Mouse (Mus musculus): ENCODE measurements around the gene Ptprk. TPM values are rescaled to one million over a fixed set of nuclear protein-coding genes. Genes with fewer than 3 reads are reported as not detected.

Gene Ptprk
- polyA plus RNA-seq, 1 experiment from 2014 or later, result 29.4 TPM

DNA sequence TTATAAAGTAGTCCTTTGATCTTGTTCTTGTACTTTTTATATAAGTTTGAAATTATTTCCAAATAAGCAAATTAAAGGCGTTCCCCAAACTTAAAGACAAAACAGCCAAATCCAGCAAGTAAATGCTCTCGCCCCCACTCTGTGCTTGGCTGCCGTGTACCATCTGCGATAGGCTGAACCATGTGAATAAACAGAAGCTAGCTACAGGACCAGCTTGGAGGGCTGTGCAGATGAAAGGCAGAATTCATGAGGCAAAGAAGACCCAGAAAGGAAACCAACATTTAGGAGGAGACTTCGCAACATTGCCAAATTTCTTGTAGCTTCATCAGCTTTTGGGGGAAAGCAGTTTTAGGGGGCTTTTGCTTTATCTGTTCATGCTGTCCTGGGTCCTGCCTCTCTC, 53.4 kb downstream of the Ptprk start:
- H3K4me1 ChIP-seq (ENCODE audit: control insufficient read depth, insufficient read depth, low read depth, low read length), result no peaks in the 10 kb centered on the region; the same call in 1 of the 2 replicates
- no peak overlapping the region for H3K4me3 ChIP-seq (ENCODE audit: low read length)
- no peak overlapping the region for H3K4me2 ChIP-seq (ENCODE audit: low read length)
- no peak overlapping the region for H3K27ac ChIP-seq (ENCODE audit: low read depth, low read length)
- no peaks in the 10 kb centered on the region for H3K36me3 ChIP-seq (ENCODE audit: control insufficient read depth, insufficient read depth, low read length)
- no peak overlapping the region for H3K9ac ChIP-seq (ENCODE audit: low read depth, low read length)
- H3K27me3 ChIP-seq (replicated peaks; ENCODE audit: control insufficient read depth, insufficient read depth, low read length), result no peaks in the 10 kb centered on the region
- H3K9me3 ChIP-seq (ENCODE audit: control insufficient read depth, low read length), result no peaks in the 10 kb centered on the region
- no peak for ATAC-seq
- 75% methylated on average over 5 of the region's 5 CpGs for WGBS

DNA sequence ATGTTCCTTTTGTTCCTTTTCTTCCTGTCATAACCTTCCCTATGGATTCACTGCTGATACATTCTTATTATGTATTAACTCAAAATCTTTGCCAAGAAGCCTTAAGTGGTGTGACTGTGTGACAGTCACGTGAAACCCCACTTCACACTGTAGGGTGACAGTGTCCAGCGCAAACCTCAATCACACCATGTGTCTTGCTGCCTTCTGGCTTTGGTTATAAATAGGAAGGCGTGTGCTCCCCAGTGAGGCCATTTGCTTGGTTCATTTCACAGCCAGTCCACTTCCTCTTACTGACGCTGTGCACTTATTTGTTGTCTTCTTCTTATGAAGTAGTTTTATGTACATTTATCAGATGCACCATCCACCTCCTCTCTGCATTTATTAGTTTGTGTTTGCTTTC, 53.8 kb downstream of the Ptprk start:
- Histone ChIP-seq H3K4me1 (ENCODE audit: control insufficient read depth, insufficient read depth, low read depth, low read length) (no peaks in the 10 kb centered on the region; the same call in 1 of the 2 replicates), H3K4me3 (ENCODE audit: low read length) (no peak overlapping the region), H3K9ac (ENCODE audit: low read depth, low read length) (no peak overlapping the region), H3K27me3 (replicated peaks; ENCODE audit: control insufficient read depth, insufficient read depth, low read length) (no peaks in the 10 kb centered on the region), H3K9me3 (ENCODE audit: control insufficient read depth, low read length) (no peaks in the 10 kb centered on the region), H3K27ac (ENCODE audit: low read depth, low read length) (no peak overlapping the region), H3K36me3 (ENCODE audit: control insufficient read depth, insufficient read depth, low read length) (no peaks in the 10 kb centered on the region), H3K4me2 (ENCODE audit: low read length) (no peak overlapping the region)
- ATAC-seq, result no peak
- 55% methylated on average over 4 of the region's 4 CpGs for WGBS

DNA sequence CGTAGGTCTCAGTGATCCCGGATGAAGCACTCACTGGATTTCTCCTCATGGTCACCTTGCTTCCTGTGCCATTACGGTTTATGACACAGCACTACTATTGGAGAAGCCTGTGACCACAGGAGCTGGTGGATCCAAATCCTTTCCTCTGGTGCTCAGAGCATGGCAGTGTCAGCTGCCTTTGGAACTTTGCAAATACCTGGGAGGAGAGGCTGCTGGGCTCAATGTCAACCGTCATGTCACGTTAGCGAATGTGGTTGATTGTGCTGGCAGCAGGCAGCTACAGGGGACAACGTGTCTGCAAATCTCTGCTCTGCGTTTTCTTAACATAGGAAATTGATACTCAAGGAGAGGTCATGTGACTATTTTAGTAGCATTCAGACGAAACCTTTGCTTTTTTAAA, 55.8 kb downstream of the Ptprk start:
- H3K9ac ChIP-seq (ENCODE audit: low read depth, low read length), result no peak overlapping the region
- H3K4me2 ChIP-seq (ENCODE audit: low read length), result no peak overlapping the region
- H3K27ac ChIP-seq (ENCODE audit: low read depth, low read length), result no peak overlapping the region
- 85% methylated on average over 9 of the region's 9 CpGs for WGBS
- no peaks in the 10 kb centered on the region for H3K27me3 ChIP-seq (replicated peaks; ENCODE audit: control insufficient read depth, insufficient read depth, low read length)
- no peaks in the 10 kb centered on the region for H3K36me3 ChIP-seq (ENCODE audit: control insufficient read depth, insufficient read depth, low read length)
- H3K4me1 ChIP-seq (ENCODE audit: control insufficient read depth, insufficient read depth, low read depth, low read length), result no peaks in the 10 kb centered on the region; the same call in 1 of the 2 replicates
- no peak for ATAC-seq
- H3K4me3 ChIP-seq (ENCODE audit: low read length), result no peak overlapping the region
- H3K9me3 ChIP-seq (ENCODE audit: control insufficient read depth, low read length), result no peaks in the 10 kb centered on the region

DNA sequence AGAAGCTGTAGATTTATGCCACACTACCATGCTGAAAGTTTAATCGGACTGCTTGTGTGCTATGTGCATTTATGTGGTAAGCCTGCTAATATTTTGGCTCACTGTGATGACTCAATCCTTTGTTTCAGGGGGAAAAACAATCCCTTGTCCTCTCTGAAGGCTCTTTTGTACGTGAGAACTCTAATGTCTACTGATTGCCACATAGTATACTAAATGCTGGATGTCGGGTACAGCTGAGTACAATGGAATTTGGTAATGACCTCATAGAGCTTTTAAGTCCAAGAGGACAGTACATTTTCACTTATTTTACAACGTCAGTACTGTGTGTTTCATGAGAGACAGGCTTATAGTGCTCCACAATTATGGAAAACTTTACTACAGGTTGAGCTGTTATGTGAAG, 59.1 kb downstream of the Ptprk start:
- H3K27me3 ChIP-seq (replicated peaks; ENCODE audit: control insufficient read depth, insufficient read depth, low read length), result no peaks in the 10 kb centered on the region
- no peak overlapping the region for H3K4me3 ChIP-seq (ENCODE audit: low read length)
- H3K9ac ChIP-seq (ENCODE audit: low read depth, low read length), result no peak overlapping the region
- H3K4me2 ChIP-seq (ENCODE audit: low read length), result no peak overlapping the region
- no peak for ATAC-seq
- no peaks in the 10 kb centered on the region; the same call in 1 of the 2 replicates for H3K4me1 ChIP-seq (ENCODE audit: control insufficient read depth, insufficient read depth, low read depth, low read length)
- 89% methylated on average over 4 of the region's 4 CpGs for WGBS
- no peaks in the 10 kb centered on the region for H3K9me3 ChIP-seq (ENCODE audit: control insufficient read depth, low read length)
- no peaks in the 10 kb centered on the region for H3K36me3 ChIP-seq (ENCODE audit: control insufficient read depth, insufficient read depth, low read length)
- H3K27ac ChIP-seq (ENCODE audit: low read depth, low read length), result no peak overlapping the region

DNA sequence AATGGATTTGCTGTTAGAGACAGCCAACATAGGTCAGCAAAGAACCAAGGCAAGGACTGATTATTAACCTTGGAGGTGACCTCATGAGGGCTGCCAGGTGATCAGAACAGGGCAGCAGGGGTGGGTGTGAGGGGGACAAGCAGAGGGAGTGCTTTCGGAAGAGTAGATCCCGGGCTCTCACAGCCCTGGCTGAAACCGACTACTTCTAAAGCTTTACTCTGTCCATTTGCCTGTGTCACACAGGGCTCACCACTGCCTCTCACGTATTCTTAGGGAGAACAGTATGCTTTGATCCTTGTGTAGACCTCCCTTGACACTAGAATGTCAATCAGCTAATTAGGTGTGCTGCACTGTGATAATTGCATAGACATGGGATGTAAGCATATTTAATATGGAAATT, 63.8 kb downstream of the Ptprk start:
- Histone ChIP-seq H3K36me3 (ENCODE audit: control insufficient read depth, insufficient read depth, low read length) (no peaks in the 10 kb centered on the region), H3K27me3 (replicated peaks; ENCODE audit: control insufficient read depth, insufficient read depth, low read length) (no peaks in the 10 kb centered on the region), H3K27ac (ENCODE audit: low read depth, low read length) (no peak overlapping the region), H3K9me3 (ENCODE audit: control insufficient read depth, low read length) (no peaks in the 10 kb centered on the region), H3K4me1 (ENCODE audit: control insufficient read depth, insufficient read depth, low read depth, low read length) (no peaks in the 10 kb centered on the region), H3K4me3 (ENCODE audit: low read length) (no peak overlapping the region), H3K9ac (ENCODE audit: low read depth, low read length) (no peak overlapping the region), H3K4me2 (ENCODE audit: low read length) (no peak overlapping the region)
- ATAC-seq, result no peak
- WGBS, result 76% methylated on average over 4 of the region's 4 CpGs

DNA sequence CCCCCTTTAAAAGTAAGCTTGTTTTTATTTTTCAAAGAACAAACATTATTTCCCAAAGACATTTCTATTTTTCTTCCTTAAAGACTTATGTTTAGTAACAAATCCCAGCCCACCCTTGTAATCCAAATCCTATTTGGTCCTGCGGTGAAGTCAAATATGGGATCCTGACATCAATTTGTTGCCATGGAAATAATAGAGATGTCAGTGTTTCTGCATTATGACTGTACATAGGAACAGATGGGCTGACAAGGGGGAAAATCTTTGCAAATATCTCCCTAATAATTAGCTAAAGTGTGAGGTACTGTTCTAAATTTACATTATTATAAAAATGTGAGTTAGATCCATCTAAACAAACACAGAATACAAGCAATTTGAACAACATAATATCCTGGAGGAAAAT, 69.8 kb downstream of the Ptprk start:
- no peaks in the 10 kb centered on the region for H3K4me1 ChIP-seq (ENCODE audit: control insufficient read depth, insufficient read depth, low read depth, low read length)
- no peaks in the 10 kb centered on the region for H3K36me3 ChIP-seq (ENCODE audit: control insufficient read depth, insufficient read depth, low read length)
- no peak for ATAC-seq
- no peaks in the 10 kb centered on the region for H3K9me3 ChIP-seq (ENCODE audit: control insufficient read depth, low read length)
- no peak overlapping the region for H3K4me3 ChIP-seq (ENCODE audit: low read length)
- H3K4me2 ChIP-seq (ENCODE audit: low read length), result no peak overlapping the region
- no peaks in the 10 kb centered on the region for H3K27me3 ChIP-seq (replicated peaks; ENCODE audit: control insufficient read depth, insufficient read depth, low read length)
- H3K27ac ChIP-seq (ENCODE audit: low read depth, low read length), result no peak overlapping the region
- WGBS, result 26% methylated on average over 1 of the region's 1 CpGs
- H3K9ac ChIP-seq (ENCODE audit: low read depth, low read length), result no peak overlapping the region

DNA sequence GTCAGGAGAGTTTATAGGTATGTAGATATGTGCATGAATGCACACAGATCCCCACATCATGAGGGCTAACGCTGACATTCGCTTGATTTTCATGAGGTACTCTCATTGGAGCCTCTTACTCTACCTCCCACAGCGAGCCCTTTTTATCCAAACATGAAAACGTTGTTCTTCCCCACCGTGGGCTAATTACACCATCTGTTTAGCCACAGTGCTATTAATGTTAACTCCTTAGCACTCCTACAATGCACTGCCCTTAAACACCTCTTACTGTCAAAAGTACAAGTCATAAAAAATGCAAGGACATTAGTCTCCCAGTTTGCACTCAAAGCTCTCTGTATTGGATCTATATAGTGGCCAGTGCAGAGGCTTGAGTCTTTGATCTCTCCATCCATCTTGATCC, 70.7 kb downstream of the Ptprk start:
- WGBS, result 35% methylated on average over 5 of the region's 5 CpGs
- peak; percentile 72 for ATAC-seq
- no peak overlapping the region for H3K4me3 ChIP-seq (ENCODE audit: low read length)
- no peaks in the 10 kb centered on the region for H3K9me3 ChIP-seq (ENCODE audit: control insufficient read depth, low read length)
- H3K27me3 ChIP-seq (replicated peaks; ENCODE audit: control insufficient read depth, insufficient read depth, low read length), result no peaks in the 10 kb centered on the region
- no peak overlapping the region for H3K4me2 ChIP-seq (ENCODE audit: low read length)
- no peaks in the 10 kb centered on the region for H3K4me1 ChIP-seq (ENCODE audit: control insufficient read depth, insufficient read depth, low read depth, low read length)
- no peaks in the 10 kb centered on the region for H3K36me3 ChIP-seq (ENCODE audit: control insufficient read depth, insufficient read depth, low read length)
- H3K27ac ChIP-seq (ENCODE audit: low read depth, low read length), result 0 out of 2 replicates have a peak overlapping the region, but pooled peaks have one; percentile 12
- H3K9ac ChIP-seq (ENCODE audit: low read depth, low read length), result no peak overlapping the region

DNA sequence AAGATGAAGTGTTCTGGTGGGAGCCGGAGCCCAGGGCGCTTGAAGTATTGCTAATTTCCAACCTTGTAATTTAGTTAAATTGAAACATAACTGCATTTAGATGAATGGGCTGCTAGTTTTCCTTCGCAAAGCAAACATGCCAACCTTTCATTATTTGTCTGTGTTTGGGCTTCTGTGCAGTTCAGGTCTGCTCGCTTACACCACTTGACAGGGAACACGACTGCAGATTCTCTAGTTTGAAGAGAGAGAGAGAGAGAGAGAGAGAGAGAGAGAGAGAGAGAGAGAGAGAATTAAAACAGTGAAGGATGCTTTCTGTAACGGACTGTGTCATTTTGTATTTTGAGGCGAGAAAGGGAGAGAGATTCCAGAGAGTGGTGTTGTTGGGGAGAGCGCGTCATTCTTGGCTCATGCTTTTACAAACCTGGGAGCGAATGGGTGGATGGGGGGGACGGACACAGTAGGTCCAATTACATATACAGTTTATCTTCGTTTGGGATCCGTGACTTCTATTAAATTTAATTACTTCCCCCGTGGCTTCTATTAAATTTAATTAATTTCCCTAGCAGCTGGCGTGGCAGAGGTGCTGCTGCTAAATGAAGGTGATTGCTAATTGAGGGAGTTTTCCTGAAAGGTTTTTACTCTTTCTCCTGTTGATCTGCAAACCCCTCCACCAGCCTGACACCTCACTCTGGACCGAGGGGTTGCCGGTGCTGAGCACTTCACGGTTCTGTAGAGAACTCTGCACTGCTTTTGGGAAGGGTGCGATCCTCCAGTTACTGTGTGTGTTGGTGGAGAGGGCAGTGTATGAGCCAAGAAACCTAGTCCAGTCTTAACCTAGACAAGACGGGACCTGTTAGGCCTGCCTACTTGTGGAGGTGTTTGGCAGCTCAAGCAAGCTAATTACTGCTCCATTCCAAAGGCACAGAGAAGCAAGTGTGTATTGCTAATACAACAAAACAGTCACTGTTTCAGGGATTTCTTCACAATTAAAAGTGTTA, 81.4 kb downstream of the Ptprk start:
- Histone ChIP-seq H3K4me3 (ENCODE audit: low read length) (0 out of 2 replicates have a peak overlapping the region, but pooled peaks have one; percentile 8), H3K4me1 (ENCODE audit: control insufficient read depth, insufficient read depth, low read depth, low read length) (peaks cover 12% of the 10 kb centered on the region), H3K36me3 (ENCODE audit: control insufficient read depth, insufficient read depth, low read length) (no peaks in the 10 kb centered on the region), H3K27ac (ENCODE audit: low read depth, low read length) (0 out of 2 replicates have a peak overlapping the region, but pooled peaks have one; percentile 8), H3K4me2 (ENCODE audit: low read length) (peak overlapping the region; percentile 41), H3K9me3 (ENCODE audit: control insufficient read depth, low read length) (no peaks in the 10 kb centered on the region), H3K27me3 (replicated peaks; ENCODE audit: control insufficient read depth, insufficient read depth, low read length) (no peaks in the 10 kb centered on the region), H3K9ac (ENCODE audit: low read depth, low read length) (peak overlapping the region; percentile 23)
- 42% methylated on average over 20 of the region's 20 CpGs for WGBS
- peak; percentile 81 for ATAC-seq

DNA sequence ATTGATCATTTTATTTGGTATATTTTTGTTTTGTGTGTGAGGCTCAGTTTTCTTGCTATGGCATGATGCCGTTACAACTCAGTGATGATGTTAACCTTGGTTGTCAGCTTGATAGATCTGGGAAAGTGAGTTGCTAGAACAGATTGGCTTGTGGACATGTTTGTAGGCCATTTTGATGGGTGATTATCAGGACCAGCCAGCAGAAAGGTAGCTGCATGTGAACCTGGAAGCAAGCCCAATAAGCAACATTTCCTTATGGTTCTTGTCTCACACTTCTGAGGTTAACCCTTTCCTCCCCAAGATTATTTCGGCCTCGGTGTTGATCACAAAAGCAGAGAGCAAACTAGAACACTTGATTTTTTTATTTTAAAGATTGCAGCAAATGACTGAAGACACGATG, 85.1 kb downstream of the Ptprk start:
- no peak overlapping the region for H3K4me3 ChIP-seq (ENCODE audit: low read length)
- H3K36me3 ChIP-seq (ENCODE audit: control insufficient read depth, insufficient read depth, low read length), result no peaks in the 10 kb centered on the region
- no peak overlapping the region for H3K4me2 ChIP-seq (ENCODE audit: low read length)
- no peak for ATAC-seq
- H3K9me3 ChIP-seq (ENCODE audit: control insufficient read depth, low read length), result no peaks in the 10 kb centered on the region
- H3K4me1 ChIP-seq (ENCODE audit: control insufficient read depth, insufficient read depth, low read depth, low read length), result peaks cover 20% of the 10 kb centered on the region
- WGBS, result 93% methylated on average over 4 of the region's 4 CpGs
- no peak overlapping the region for H3K27ac ChIP-seq (ENCODE audit: low read depth, low read length)
- H3K27me3 ChIP-seq (replicated peaks; ENCODE audit: control insufficient read depth, insufficient read depth, low read length), result no peaks in the 10 kb centered on the region
- H3K9ac ChIP-seq (ENCODE audit: low read depth, low read length), result no peak overlapping the region

Data from hindbrain, embryonic 16.5 days (tissue).